Mouse (Mus musculus) effector memory CD4-positive, alpha-beta T cell, adult 7 months (primary cell): Measurements from ENCODE around the gene Shtn1. TPM values are rescaled to one million over a fixed set of nuclear protein-coding genes. Genes with fewer than 3 reads are reported as not detected.

ENCODE experiments used
- polyA plus RNA-seq: library from polyadenylated mRNA; unstranded; fragments of 100-300 nt; shearing (Covaris generic); gene quantifications from one replicate; pipeline ENCODE4 v1.2.1, GENCODE M21; 2017

The Shtn1 gene
- 0.32 TPM for polyA plus RNA-seq

DNA sequence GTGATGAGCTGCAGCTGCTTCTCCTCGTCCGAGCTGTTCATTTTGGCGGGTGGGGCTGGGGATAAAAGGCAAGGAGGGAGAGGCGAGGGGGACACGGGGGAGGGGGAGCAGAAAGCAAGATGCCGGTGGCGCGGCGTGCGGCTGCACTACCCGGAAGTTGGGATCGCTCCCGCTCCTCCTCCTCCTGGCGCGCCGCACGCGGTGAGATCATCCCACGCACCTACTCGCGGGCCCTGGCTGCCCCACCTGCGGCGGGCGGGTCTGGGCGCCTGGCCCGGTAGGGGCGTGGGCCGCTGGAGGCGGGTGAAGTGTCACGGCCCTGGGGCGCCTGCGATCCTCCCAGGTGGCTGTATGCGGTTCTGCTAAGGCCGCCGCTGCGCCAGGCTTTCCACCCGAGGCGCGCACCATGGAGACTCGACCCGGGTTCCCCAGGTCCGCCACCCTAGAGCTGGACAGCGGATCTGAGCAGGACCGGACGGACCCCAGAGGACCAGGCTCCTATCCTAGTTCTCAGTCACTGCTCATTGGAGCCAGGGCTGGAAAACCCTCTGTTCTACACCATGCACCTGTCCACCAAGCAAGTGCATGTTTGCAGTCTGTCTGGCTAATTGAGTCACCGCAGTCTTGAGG is at the start of gene Shtn1:
Shtn1 (minus strand) TSS at position 629 of the 630 bp plus-strand sequence.

DNA sequence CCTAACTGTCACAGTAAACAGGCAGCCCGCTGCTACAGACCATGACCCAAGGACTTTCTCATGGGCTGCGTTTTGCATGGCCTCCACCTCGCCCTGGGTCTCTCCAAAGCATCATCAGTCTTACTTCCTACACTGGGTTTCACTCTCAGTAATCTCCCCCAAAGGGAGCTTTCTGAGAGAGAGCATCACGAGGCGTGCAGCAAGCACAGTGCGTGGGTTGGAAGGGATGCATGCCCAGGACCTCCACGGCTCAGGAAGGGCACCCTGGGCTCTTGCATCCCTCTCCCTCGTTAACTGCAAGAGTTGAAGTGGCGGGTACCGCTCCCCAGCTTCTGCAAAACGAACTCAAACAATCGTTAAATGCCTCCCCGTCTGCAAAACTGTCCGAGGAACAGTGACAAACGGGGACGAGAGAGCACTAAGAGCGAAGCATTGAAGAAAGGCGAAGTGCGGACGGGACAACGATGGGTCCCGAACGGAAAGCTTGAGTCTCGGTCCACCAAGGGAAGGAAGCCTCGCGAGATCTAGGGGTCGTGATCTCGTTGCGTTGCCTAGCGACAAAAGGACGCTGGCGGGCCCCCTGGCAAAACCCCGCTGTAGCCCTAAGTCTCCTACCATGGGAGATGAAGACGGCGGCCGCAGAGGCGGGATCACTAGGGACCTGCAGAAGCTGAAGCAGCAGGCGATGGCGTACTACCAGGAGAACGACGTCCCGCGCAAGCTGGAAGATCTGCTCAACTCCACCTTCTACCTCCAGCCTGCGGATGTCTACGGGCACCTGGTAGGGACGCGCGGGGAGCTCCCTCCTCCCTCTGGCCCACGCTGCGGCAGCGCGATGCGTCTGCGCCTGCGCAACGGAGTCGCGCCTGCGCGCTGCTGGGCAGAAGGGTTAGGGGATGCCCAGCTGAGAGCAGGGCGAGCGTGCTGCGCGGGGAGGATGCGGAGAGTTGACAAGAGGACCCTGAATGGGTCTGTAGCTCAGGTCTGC is 132.8 kb downstream of the Shtn1 start, which contains the start of the genes Eno4 and Hspa12a:
Eno4 (plus strand) TSS at position 585 of the 988 bp plus-strand sequence.
Hspa12a (minus strand) TSS at position 814 of the 988 bp plus-strand sequence.

Other genes with a start within 250 kb of the Shtn1 start
- gene Eno4, start 132.7 kb downstream of the Shtn1 start, polyA plus RNA-seq, result not detected
- 0.41 TPM for gene Hspa12a, start 132.4 kb downstream of the Shtn1 start, polyA plus RNA-seq
- not detected for gene Vax1, start 94.0 kb upstream of the Shtn1 start, polyA plus RNA-seq
- not detected for gene Kcnk18, start 143.1 kb upstream of the Shtn1 start, polyA plus RNA-seq
- gene Slc18a2, start 184.8 kb upstream of the Shtn1 start, polyA plus RNA-seq, result 3.6 TPM
- 128 TPM for gene Rps12-ps3, start 246.2 kb upstream of the Shtn1 start, polyA plus RNA-seq